Mouse (Mus musculus) 3134 (cell line): ENCODE measurements at regions not wholly inside any gene's neighbourhood (a gene's known extent, or its start where the extent isn't known, plus 50 kb on each side); places are given as distances from the start of the nearest gene placed in this dataset.

Experiments used
- DNase-seq: peaks from one replicate; pipeline ENCODE4 v3.0.0-alpha.2; 2011; ENCODE audit warnings: low spot score; ENCODE audit not compliant: insufficient read length; ENCODE audit errors: extremely low read depth

- no peak for DNase-seq
These were observed 557.0 kb downstream of the Ebf1 start for GRCm38 (mm10) chr11:45174071-45174470.

DNA sequence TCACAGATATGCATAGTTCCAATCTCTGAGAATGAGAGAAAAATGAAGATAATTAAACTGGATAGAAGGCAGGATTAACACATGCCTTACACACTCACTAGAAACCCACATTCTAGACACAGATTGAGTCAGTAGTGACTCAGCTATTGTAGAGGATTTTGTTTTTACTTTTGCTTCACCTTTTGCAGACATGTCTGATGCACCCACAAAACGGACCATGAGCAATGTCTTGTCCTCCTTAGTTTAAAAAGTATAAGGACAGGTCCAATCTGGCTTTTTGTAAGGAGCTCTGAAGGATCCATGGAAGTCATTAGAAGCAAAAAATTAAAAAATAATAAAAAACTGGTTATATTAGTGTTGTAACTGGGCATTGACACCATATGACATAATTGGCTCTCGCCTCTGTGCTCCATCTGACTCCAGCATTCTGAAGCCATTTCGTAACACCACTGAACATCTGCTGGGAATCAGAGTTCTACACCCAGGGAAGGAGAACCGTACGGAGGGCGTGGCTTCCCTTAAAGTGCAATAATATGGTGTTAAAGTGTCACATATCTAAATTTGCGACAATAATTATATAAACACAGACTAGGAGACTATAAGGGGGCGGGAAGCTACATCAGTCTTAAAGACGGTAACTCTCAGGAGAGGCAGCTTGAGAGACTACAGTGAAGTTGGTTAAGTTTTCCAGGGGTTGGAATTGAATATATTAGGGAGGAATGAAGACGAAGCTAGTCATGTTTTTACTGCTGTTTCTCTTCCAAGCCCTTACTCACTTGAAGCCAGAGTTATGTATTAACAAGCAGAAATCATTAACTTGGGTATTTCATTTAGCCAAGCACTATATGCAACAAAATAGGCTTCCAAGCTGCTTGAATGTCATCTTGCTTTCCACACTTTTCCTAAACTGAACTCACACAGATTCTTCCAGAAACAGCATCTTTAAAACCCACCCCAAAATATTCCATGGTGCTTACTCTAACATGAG is 558.0 kb downstream of the Ebf1 start:
- DNase-seq: peak; percentile 9

GRCm38 (mm10) chr11:45176971-45177370 is 559.9 kb downstream of the Ebf1 start:
- DNase-seq: no peak

DNA sequence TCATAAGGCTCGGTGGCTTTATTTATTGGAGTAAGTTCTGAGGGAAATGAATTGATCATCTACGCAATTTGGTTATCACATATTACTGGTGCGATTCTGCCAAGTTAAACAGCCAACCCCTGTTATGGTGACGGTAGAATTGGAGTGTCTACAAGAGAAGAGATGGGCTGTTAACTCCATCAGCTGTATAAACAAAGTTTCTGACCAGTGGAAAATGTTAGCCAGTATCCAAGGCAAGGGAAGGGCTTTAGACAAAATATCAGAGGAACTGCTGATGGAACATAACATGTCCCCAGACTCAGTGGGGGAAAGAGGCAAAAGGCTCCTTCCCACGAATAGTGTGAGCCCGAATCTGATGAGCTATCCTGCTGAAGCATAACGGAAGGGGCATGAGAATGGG is 560.9 kb downstream of the Ebf1 start:
- no peak for DNase-seq

GRCm38 (mm10) chr11:45179019-45179418 is 561.9 kb downstream of the Ebf1 start:
- DNase-seq: no peak

DNA sequence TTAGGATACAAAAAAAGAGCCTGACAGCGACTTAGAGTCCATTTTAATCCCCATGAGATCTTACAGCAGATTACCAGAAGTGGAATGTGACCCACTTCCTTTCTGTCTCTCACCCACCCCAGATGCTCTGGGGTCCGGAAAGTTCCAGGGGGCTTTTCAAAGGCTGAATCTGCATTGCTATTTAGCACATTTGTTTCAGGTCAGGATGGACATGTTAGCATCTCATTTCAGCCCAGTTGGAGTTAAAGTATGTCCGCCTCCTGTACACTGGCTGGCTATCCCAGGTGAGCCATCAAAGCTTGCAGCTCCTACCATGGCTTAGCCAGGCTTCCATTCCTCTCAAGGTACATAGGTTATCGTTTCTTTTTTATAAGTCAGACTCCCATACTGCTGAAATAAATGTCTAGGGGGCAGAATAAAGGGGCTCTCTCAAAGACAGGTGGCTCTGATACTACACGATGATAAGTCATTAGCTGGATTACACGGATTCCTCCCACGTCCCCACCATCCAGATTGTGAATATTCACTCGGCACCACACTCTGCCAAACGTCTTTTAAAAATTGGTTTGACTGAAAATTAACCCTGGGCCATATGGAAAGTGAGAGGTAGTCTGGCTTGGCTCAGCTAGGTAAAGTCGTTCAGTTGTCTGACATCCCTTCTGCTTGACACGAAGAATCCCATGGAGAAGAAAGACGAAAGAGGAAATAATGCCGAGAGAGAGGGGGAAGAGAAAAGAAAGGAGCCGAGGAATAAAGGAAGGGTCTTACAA is 573.7 kb downstream of the Ebf1 start:
- DNase-seq: no peak

DNA sequence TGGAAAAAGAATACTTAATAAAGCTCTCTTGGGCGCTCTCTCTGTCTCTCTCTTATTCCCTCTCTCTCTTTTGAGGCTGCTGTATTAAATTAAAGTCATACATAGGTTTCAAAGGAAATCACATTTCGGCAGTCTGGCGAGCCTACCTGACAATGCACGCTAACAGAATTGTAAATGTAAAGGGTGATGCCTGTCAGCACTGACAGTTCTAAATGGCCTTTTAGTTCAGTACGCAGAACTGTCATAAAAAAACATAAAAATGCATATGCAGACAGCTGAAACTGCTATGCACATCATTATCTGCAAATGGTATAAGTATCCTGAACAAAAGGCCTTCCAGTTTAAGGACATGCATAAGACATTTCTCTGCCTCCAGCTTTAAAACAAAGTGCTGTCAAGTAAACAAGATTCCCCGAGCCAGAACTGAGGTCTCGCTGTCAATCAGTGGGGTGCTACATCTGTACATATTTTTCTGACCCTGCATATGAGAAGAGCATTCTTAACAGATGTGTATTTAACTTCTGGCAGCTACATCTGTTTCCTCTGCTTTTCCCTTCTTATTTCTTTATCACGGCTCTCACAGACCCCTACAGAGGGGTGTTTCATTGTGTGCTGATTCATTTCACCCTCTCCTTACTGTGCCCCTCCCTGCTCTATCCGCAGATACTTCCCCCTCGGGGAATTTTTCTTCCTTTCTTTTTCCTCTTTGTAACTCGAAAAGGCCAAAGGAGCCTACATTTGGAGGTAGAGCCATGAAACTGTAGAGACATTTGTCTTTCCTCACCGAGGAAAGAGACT is 574.5 kb downstream of the Ebf1 start:
- DNase-seq: no peak

DNA sequence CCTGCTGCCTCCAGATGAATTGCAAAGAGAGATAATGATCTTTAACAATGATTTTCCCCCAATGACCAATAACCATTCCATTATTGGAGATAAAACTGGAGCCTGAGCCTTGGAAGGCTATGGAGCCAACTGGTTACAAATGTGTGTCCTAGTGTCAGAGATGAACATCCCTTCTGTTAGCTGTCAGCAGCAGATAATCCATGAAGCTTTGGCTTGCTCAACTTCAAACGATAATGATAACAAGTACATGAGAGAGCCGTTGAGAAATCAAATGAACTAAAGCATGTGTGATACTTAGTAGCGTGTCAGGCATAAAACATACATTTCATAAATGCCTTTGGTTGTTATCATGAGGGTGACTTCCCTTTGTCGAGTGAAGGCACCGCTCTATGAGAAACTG is 576.2 kb downstream of the Ebf1 start:
- no peak for DNase-seq

- DNase-seq: no peak
These were observed 582.4 kb downstream of the Ebf1 start for GRCm38 (mm10) chr11:45199520-45199919.

DNA sequence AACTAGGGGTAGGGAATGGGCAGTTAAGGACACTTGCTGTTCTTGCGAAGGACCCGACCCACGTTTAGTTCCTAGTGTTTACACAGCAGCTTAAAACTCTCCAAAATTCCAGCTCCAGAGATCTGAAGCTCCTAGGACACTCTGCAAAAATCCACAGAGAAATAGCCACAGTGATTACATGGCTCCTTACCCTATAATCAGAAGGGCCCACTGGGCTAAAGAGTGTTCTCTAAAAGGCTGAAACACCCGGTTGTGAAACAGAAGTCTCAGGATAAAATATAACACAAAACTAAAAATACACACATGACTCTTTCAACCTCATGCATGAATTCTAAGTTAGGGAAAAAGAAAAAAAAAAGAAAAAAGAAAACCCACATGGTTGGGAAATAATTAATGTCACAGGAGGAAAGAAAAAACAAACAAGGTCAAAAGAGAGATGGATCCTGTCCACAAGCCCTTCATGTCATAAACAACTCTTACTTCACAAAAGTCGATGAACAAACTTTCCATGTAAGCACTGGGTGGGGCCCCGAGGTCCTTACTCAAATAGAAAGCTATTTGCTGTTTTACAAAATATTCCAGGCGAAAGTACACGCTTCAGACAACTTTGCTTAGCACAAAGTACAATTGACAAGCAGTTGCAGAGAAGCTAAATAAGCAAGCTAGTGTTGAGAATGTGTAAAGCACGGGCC is 583.7 kb downstream of the Ebf1 start:
- no peak for DNase-seq

- no peak for DNase-seq
These were observed 586.3 kb downstream of the Ebf1 start for GRCm38 (mm10) chr11:45203446-45203845.

DNA sequence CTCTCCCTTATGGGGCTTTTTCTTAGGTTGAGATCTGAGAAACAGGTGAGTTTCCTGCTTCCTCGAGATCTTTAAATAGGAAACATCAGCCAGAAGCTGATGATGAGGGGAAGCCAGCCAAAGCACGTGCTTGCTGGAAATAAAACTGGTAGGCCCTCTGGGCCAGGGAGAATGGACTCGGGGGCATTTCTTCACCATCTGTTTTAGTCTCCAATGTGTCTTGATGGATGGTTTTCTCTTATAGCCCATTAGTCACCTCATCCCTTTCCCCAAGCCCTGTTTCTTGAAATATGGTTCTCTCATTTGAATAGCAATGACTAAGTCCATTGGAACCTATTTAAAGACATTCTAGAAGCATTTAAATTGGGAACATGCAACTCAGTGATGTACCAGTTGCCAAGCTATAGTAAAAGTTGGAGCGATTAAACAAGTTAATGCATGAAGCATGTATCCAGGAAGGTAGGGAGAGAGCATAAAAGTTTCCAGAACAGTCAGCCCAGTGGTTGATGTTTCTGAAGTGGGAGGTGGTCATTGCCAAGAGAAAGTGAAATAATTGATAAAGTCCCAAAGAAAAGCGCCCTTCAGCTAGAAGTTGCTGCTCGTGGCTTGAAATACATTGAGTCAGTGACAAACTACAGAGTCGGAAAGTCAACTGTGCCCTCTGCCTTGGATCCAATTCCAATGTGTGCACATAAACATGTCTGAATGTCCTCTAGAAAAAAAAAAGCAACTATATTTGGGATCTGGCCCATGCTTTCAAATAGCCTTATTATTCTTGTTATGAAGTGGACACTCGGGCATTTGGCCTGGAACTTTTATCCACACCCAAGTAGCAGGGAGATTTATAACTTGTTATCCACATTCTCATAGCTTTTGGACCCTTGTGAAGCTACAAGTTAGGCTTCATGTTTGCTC is 589.8 kb downstream of the Ebf1 start:
- no peak for DNase-seq

- no peak for DNase-seq
These were observed 597.0 kb downstream of the Ebf1 start for GRCm38 (mm10) chr11:45214096-45214495.

GRCm38 (mm10) chr11:45216942-45217474 is 599.9 kb downstream of the Ebf1 start:
- DNase-seq: no peak

GRCm38 (mm10) chr11:45219239-45219638 is 602.1 kb downstream of the Ebf1 start:
- DNase-seq: no peak

GRCm38 (mm10) chr11:45222021-45222420 is 604.9 kb downstream of the Ebf1 start:
- DNase-seq: no peak

DNA sequence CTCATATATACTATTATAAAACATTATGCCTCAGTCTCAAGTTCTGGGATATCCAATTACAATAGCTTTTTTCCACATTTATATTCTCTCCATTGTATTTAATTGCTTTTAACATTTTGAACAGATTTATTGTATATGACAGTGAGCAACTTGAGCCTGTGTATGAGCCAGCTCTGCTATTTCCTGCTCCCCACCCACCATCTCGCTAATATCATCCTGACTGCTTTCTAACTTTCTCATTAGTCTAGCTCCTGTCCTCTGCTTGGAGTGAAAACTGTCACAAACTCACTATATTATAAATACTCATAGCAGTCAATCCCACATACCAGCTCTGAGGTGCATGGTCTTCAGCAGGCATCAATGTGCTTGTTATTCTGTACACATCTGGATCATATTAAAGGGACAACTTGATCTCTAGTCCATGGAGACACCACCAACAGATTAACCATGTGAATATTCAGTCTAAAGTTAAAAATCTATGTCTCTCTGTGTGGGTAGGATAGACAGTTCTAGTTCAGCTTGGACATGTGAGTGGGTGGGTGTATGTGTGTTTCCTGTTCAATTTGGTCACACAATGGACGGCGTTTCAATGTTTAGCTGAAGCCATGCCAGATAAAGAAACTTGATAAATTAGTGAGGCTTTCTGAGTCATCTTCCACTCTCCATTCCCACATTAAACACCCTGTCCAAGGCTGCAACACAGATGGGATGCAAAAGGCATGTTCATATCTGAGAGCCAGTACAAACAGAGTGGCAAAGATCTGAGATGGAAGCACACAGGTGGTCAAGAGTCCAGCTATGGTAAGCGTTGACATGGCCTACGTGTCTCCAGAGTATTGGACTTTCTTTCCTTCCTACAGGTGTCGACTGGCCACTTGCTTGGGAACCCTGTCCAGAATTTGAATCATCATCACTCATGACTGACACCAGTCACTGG is 616.1 kb upstream of the Clint1 start:
- DNase-seq: no peak

GRCm38 (mm10) chr11:45237056-45237455 is 614.8 kb upstream of the Clint1 start:
- no peak for DNase-seq
